Mouse (Mus musculus) lung, postnatal 0 days (tissue): ENCODE data around the gene Clstn2.

Experiments
- CTCF ChIP-seq: IDR thresholded peaks from 2 replicates; pipeline ENCODE4 v1.5.1; 2016; ENCODE audit warnings: antibody characterized with exemption, mild to moderate bottlenecking
- EP300 ChIP-seq: IDR thresholded peaks from 2 replicates; pipeline ENCODE4 v1.6.1; 2016; ENCODE audit warnings: antibody characterized with exemption, mild to moderate bottlenecking, control low read depth

DNA sequence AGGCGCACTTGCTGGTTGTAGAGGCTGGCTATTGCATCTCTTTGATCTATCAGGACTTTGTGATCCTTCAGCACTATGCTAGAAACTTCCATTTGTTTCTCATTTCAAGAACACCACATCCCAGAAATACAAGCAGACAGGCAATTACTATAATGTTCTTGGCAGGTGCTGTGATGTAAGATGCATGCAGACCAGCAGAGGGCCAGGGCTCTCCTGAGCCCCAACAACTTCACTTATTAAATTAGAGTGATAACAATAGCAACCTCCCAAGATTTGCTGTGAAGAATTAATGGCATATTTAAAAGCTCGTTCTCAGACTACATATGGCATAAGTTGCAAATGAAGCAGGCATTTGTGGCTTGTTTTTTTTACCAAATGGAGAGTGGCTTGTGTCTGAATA lies 624.8 kb downstream of the Clstn2 start:
- TF ChIP-seq CTCF (peak; percentile 27; the same call in 1 of the 2 replicates), EP300 (no peak)
